Mouse (Mus musculus) v-Abl transformed pro-B cells (cell line): ENCODE data around the gene Fmo9.

Experiments used
- in situ Hi-C, 2 experiments: fragments of 400-800 bp; cut with MboI; formaldehyde crosslinking; loops; one replicate each; pipeline ENCODE4 v1.15.1; 2025; ENCODE audit not compliant: unreplicated experiment in 2 of 2

Fmo9 gene

DNA sequence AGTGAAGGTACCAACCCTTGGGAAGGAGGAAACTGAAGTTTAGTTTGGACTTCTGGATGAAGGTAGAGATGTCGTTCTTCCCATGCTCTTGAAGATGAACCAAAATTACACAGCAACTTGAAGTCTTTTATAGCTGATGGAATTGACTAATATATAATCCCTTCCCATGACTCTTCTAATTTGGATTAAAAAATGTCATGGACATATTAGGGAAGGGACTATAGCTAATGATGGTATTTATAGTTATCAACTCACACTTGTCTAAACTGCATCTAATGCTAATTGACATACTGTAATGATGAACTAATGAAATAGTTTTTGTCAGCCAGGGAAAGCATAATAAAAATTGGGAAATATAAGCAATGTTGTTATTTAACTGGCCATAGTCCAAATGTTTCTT lies at the start of gene Fmo9:
TSS of gene Fmo9 (minus strand) at position 101 of the 400 bp plus-strand sequence.
- in situ Hi-C loops, result no loop called here

DNA sequence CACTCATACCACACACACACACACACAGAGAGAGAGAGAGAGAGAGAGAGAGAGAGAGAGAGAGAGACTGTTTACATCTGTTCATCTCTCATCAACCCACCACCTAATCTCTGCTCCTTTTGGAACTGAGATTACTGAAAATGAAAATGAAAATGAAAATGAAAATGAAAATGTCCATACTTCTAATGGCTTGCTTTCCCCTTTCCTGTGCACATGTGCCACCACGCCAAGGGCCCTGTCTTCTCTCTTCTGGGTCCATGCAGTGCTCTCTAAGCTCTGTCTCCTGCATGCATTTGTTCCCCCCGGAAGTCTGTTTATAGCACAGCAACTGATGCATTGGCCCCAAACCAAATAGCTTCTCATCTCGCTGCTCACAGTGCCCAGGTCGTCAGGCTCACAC lies 49.2 kb upstream of the Fmo9 start:
- in situ Hi-C loops, result loop anchor here (10.0 to 25.0 kb wide), 3 partner anchors 566 to 906 kb away; no protein-coding TSS in a partner anchor

DNA sequence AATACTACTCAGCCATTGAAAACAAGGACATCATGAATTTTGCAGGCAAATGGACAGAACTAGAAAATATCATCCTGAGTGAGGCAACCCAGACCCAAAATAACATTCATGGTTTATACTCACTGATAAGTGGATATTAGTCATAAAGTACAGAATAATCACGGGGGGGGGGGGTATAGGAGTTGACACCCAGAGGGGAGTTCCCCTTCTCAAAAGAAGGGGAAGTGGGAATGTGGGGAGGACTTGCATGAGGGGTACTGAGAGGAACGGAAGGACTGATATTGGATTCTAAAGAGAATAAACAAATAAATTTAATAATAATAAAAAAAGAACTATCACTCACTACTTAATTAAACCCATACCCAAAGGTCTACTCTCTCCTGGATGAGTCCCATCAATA lies 48.6 kb upstream of the Fmo9 start:
- in situ Hi-C loops, result loop anchor here (10.0 to 25.0 kb wide), 3 partner anchors 565 to 907 kb away; no protein-coding TSS in a partner anchor

DNA sequence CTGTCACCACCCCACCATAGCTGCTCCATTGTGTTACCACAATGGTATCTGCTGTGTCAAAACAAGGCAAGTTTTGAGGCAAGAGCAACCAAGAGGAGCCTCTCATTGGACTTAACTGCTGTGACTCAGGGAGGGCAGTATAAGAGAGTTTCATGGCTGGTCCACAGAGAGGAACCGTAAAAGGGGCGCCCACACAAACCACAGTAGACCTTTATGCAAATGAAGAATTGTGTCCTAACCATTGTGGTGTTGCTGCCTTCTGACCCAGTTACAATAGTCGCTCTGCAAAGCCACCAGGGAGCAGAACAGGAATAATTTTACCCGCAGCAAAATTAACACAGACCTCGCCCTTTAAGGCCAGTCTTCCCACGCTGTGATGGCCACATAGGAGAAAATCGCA lies 29.2 kb upstream of the Fmo9 start:
- in situ Hi-C loops, result no loop called here

DNA sequence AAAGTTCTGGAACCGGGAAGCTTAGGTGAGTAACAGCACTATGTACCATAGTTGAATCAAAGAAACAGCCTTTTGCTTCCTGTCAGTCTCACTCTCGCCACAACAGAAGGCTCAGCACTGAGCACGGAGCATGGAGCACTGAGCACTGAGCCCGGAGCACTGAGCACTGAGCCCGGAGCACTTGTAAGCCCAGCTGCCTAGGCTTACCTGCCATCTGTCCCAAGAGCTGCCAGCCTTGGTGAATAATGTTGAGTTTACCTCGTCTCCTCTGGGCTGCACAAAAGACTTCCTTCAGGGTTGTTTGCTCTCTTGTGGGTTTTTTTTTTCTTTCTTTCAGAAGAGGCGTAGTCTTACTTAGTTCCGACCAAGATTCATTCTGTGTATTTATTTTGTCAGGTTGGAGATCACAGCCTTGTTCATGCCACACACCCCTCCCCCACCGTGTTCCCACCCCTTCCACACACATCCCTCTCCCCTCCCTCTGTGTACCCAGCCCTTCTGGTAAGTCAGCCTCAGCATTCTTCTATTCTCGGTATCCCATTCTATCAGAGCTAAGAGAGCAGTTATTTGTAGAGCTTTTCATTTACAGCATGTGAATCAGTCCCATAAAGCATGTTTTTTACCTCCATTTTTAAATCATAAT lies 20.7 kb upstream of the Fmo9 start:
- in situ Hi-C loops, result no loop called here

DNA sequence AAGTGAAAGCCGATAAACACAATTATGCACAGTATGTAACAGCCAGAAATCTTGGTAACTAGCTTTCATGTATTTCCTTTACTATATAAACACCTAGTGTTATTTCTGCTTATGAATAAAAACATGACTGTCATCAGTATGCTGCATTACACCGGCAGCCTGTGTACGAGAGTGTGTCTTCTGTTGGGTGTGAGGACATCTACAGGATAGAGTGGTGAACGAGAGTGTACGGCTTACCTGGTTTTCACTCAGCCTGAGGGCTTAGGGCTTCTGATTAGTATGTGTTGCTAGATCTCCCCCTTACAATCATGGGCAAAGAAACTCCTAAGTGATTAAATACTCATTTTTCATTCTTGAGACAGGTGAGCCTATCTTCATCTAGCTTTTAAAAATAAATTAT lies 12.4 kb downstream of the Fmo9 start:
- in situ Hi-C loops, result no loop called here

DNA sequence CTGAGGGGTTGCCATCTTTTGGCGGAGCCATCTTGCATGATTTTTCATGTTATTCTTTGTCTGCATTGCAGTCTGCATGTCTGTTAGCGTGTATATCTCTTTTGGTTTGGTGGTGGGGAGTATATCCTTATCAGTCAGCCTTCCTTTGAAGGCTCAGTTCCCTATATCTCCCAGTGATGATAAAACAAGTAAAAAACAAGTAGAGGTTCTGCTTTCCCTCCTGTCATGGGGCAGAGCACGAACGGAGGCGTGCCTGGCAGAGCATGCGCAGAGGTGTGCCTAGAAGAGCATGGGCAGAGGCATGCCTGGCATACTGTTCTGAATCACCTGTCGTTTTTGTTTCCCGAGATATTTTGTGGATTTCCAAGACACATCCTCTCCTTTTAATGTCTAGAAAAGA lies 20.8 kb downstream of the Fmo9 start:
- in situ Hi-C loops, result no loop called here

DNA sequence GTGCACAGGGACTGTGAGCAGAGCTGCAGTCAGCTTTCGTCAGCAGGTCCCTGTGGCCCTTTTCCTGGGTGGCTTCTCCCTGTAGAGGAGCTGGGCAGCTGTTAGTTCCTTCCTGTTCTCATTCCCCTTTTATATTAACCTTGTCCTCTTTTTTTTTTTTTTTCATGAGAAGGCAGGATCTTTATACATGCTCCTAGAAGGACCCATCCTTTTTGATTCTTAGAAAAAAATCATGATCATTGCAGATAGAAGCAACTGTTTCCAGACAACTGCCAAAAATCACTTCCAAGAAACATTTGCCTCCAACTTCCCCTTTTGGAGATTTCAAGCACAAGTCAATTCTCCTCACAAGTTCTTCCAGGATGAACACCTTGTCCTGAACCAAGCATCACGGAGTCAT lies 34.1 kb downstream of the Fmo9 start, which contains the start of gene Gm4847:
TSS of gene Gm4847 (minus strand) at position 101 of the 400 bp plus-strand sequence.
- in situ Hi-C loops, result no loop called here
